Mouse (Mus musculus): ENCODE measurements at regions not wholly inside any gene's neighbourhood (a gene's known extent, or its start where the extent isn't known, plus 50 kb on each side); places are given as distances from the start of the nearest gene placed in this dataset.

DNA sequence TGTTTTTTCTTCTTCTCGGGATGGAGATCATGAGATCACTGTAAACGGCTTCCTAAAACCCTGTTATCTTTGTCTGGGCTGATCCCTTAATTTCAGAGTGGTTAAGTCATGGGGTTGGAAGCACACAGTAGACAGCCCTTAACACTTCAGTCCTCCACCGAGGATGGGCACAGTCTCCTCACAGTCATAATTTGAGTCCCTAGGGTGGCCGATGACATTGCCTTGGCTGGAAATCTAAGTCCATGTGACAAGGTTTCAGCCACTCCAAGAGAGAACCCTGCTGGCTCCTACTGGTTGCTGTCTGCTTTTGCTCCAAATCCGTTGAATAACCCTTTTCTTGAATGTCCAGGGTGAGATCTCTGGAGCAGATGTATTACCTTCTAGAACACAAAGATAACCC lies 152.2 kb upstream of the Ubl3 start:
- no peak for TF ChIP-seq CTCF (IDR thresholded peaks at IDR 0.05; ENCODE audit: extremely low read depth, insufficient read depth, low read length)
- TF ChIP-seq POLR2A (IDR thresholded peaks at IDR 0.05; ENCODE audit: extremely low read depth, insufficient read depth, low read length): no peak
